10 mouse cellular contexts compared by ENCODE assay signal in the genomic region with DNA sequence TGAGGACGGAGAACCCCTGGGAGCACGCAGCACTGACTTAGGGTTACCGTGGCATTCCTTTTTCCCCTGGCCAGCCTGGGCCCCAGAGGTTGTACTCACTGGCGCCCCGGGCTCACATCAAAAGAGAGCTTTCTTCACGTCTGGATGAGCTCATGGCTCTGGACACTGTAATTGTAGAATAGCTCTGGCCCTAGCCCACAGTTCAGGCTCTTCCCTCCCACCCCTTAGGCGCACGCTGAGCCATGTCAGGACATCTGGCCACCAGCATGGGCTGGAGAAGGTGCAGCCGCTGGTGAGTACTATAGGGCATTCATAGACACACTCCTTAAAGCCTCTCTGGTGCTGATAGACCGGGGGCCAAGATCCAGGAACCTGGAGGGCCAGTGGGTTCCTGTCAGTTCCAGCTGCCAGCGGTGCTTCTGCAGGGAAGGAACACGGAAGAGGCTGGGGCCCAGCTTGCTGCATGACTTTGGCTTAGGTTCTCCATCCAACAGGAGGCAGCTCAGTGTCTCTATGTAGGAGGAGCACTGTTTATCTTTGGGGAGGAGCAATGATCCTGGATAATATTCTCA.
DNase-seq lines count a peak whose midpoint lies in the region; ATAC-seq lines count a peak whose summit lies in the region.
"Had no signal": no experiment of that assay in that cellular context is flagged by ENCODE, and none has a peak within 500 bp of the region (broad histone marks: within the 10 kb centered on the region; RNA-seq: fewer than 3 reads in every experiment).

No protein-coding gene starts in this region.

- peaks cover 4% of the 10 kb centered on the region; the same call in 1 of the 2 replicates for H3K4me1 ChIP-seq in hindbrain, embryonic 14.5 days (replicated peaks; ENCODE audit: control insufficient read depth, insufficient read depth, low read length)
- H3K4me1 ChIP-seq in hindbrain, embryonic 13.5 days (replicated peaks) = peaks cover 33% of the 10 kb centered on the region

- H3K9ac ChIP-seq in hindbrain, embryonic 14.5 days = 0 out of 2 replicates have a peak overlapping the region, but pooled peaks have one; percentile 8
- H3K9ac ChIP-seq in hindbrain, embryonic 13.5 days = no peak overlapping the region

- no peaks in the 10 kb centered on the region for H3K9me3 ChIP-seq in hindbrain, embryonic 14.5 days (ENCODE audit: control insufficient read depth, low read length)
- no peaks in the 10 kb centered on the region for H3K9me3 ChIP-seq in hindbrain, embryonic 13.5 days

- H3K27me3 ChIP-seq in hindbrain, embryonic 14.5 days (ENCODE audit: control insufficient read depth, insufficient read depth, low read length) = no peaks in the 10 kb centered on the region
- no peaks in the 10 kb centered on the region for H3K27me3 ChIP-seq in hindbrain, embryonic 13.5 days

- DNase-seq in hindbrain, embryonic 14.5 days (ENCODE audit: low spot score) = no peak
- DNase-seq in urinary bladder, postnatal 14 days (ENCODE audit: low spot score) = peak; percentile 20
- DNase-seq in urinary bladder, postnatal 36 days (ENCODE audit: low spot score in 2 of 2) = no peak
- DNase-seq in heart, postnatal 10 days = peak; percentile 37 to 50
- DNase-seq in layer of hippocampus, postnatal 25 days (ENCODE audit: extremely low spot score in 1 of 2, low spot score in 1 of 2) = no peak
- no peak for DNase-seq in frontal cortex, postnatal 25 days (ENCODE audit: low spot score in 2 of 2)
- DNase-seq in left cerebral cortex, adult 11 months (ENCODE audit: low spot score) = no peak
- DNase-seq: right cerebral cortex, postnatal 14 days had no signal

- ATAC-seq in hindbrain, embryonic 14.5 days (ENCODE audit: low FRiP score) = no peak
- ATAC-seq in hindbrain, embryonic 13.5 days (ENCODE audit: low FRiP score) = no peak

- no peak overlapping the region for H3K27ac ChIP-seq in hindbrain, embryonic 14.5 days
- no peak overlapping the region for H3K27ac ChIP-seq in hindbrain, embryonic 13.5 days

- intact Hi-C loops in heart, postnatal 10 days (cut with DNase I) = no loop called here

- no peaks in the 10 kb centered on the region for H3K36me3 ChIP-seq in hindbrain, embryonic 14.5 days (replicated peaks; ENCODE audit: control insufficient read depth, insufficient read depth)
- H3K36me3 ChIP-seq in hindbrain, embryonic 13.5 days = no peaks in the 10 kb centered on the region

- H3K4me2 ChIP-seq in hindbrain, embryonic 14.5 days (replicated peaks) = no peak overlapping the region
- H3K4me2 ChIP-seq in hindbrain, embryonic 13.5 days = no peak overlapping the region
- H3K4me2 ChIP-seq: liver, embryonic 11.5 days had no signal

- H3K4me3 ChIP-seq in hindbrain, embryonic 14.5 days (replicated peaks; ENCODE audit: low read length) = no peak overlapping the region
- H3K4me3 ChIP-seq in hindbrain, embryonic 13.5 days = no peak overlapping the region

- WGBS in hindbrain, embryonic 14.5 days = 55% methylated on average over 12 of the region's 12 CpGs
- WGBS in hindbrain, embryonic 13.5 days = 55% methylated on average over 12 of the region's 12 CpGs

Comparison
In these comparisons a context has a peak if more than half of its experiments do, and no peak if none do; other contexts are left out.
1. DNase-seq: peak in urinary bladder, postnatal 14 days (single experiment) and heart, postnatal 10 days (2 of 2); none in hindbrain, embryonic 14.5 days (single experiment), urinary bladder, postnatal 36 days (0 of 2), layer of hippocampus, postnatal 25 days (0 of 2), frontal cortex, postnatal 25 days (0 of 2) and left cerebral cortex, adult 11 months (single experiment).